Mouse (Mus musculus) neural tube, embryonic 11.5 days (tissue): ENCODE results near the gene Nek10. TPM values are rescaled to one million over a fixed set of nuclear protein-coding genes. Genes with fewer than 3 reads are reported as not detected.
"Not testable (repeated sequence)": the region's sequence is repeated elsewhere in the genome, so short reads cannot be mapped to it uniquely, and the experiment has no call there.

Source experiments
- ATAC-seq: fragments of 200-750 bp; cut with Nextera tagmentation; 2 replicates; pipeline ENCODE4 v1.8.0; 2017; ENCODE audit warnings: moderate number of reproducible peaks, mild to moderate bottlenecking, moderate TSS enrichment, moderate library complexity; ENCODE audit not compliant: insufficient read depth, low FRiP score, low TSS enrichment
- DNase-seq: peaks from one replicate; pipeline ENCODE4 v3.0.0-alpha.2; 2015; ENCODE audit warnings: low spot score
- H3K27ac ChIP-seq: fragments of 300-500 bp; sonication (generic); 2 replicates; pipeline ENCODE4 v1.5.1; 2014; ENCODE audit warnings: low read depth, mild to moderate bottlenecking, low read length
- H3K27me3 ChIP-seq: fragments of 300-500 bp; sonication (generic); 2 replicates; pipeline ENCODE4 v1.6.1; 2014; ENCODE audit warnings: mild to moderate bottlenecking, low read length, mixed read lengths; ENCODE audit not compliant: control insufficient read depth, insufficient read depth
- H3K36me3 ChIP-seq: fragments of 300-500 bp; sonication (generic); 2 replicates; pipeline ENCODE4 v1.6.1; 2014; ENCODE audit warnings: mild to moderate bottlenecking, low read length, moderate library complexity, mixed read lengths; ENCODE audit not compliant: control insufficient read depth, insufficient read depth
- H3K4me1 ChIP-seq: fragments of 300-500 bp; sonication (generic); 2 replicates; pipeline ENCODE4 v1.6.1; 2014; ENCODE audit warnings: low read length, mixed read lengths; ENCODE audit not compliant: control insufficient read depth, insufficient read depth
- H3K4me2 ChIP-seq: fragments of 300-500 bp; sonication (generic); 2 replicates; pipeline ENCODE4 v1.6.1; 2014; ENCODE audit warnings: low read depth, mild to moderate bottlenecking, moderate library complexity
- H3K4me3 ChIP-seq: fragments of 300-500 bp; sonication (generic); 2 replicates; pipeline ENCODE4 v1.5.1; 2014; ENCODE audit warnings: low read depth, low read length
- H3K9ac ChIP-seq: fragments of 300-500 bp; sonication (generic); 2 replicates; pipeline ENCODE4 v1.6.1; 2014; ENCODE audit warnings: mild to moderate bottlenecking, low read length
- H3K9me3 ChIP-seq: fragments of 300-500 bp; sonication (generic); 2 replicates; pipeline ENCODE4 v1.6.1; 2016; ENCODE audit warnings: low read length; ENCODE audit not compliant: control insufficient read depth
- WGBS: fragments of 180-500 bp; shearing (Covaris S2); extraction: QIAGEN DNeasy Blood & Tissue Kit; methylation state at CpG from one replicate; pipeline ENCODE4 v1.1.7; 2014; 5-methylcytosine and 5-hydroxymethylcytosine counted together
- polyA plus RNA-seq: library from polyadenylated mRNA; unstranded; fragments of >200 nt; fragmentation: Nextera tagmentation; extraction: Ambion mirVana; gene quantifications from 2 replicates; pipeline ENCODE4 v1.2.1, GENCODE M21; 2014

Nek10 gene
- polyA plus RNA-seq, 1 experiment from 2014 or later: 0.05 TPM

DNA sequence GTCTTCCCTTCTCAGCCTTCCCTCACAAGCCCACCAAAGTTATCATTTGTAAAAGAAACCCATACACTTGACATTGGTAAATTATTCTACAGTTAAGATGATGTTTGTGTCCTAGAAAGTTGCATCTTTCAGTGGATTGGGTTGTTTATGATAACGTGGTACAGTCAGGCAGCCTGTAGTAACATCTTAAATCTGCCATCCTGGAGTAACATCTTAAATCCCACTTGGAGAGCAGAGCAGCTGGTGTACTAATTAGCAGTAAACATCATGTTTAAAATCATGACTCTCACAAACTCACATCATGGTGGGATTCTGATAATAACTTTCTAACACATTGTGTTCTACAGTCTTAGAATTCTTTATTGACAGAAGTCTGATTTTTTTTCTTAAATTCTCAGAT, 148.6 kb downstream of the Nek10 start:
- no peak for DNase-seq

DNA sequence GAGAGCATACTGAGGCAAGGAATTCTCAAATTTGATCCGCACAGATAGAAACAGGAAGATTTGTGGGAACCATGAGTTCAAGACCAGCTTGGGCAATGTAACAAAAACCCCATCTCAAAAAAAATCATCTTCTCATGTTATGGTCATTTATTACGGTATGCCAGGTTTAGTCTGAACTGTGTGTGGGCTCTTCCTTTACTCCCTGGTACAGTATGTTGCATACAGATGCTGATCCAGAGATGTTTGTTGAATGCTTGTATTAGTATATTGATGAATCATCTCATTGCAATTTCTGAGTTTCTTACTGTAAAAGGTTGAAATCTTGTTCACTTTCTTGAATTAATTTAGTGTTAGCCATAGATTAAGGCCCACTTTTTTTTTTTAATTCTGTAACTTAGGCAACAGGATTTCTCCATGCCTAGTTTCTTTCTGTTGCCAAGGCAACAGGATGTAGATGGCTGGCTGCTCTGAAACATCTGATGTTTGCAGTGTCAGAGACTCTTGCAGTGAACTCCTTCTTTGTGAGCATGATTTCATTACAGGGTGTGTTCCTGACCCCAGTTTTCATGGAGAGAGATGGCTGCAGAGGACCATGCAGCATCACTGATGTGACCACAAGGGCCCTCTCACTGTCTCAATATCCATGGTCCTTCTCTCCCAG, 156.7 kb downstream of the Nek10 start:
- ATAC-seq: 0 out of 2 replicates have a peak, but pooled peaks have one; percentile 13
- Histone ChIP-seq H3K4me2 (no peak overlapping the region), H3K4me1 (no peaks in the 10 kb centered on the region), H3K9ac (no peak overlapping the region), H3K27ac (no peak overlapping the region), H3K27me3 (no peaks in the 10 kb centered on the region), H3K36me3 (no peaks in the 10 kb centered on the region), H3K4me3 (no peak overlapping the region), H3K9me3 (no peaks in the 10 kb centered on the region)
- WGBS: 92% methylated on average over 2 of the region's 2 CpGs
- DNase-seq: no peak

More for the DNA sequence above, 148.6 kb downstream of the Nek10 start:
- WGBS: 81% methylated on average over 1 of the region's 1 CpGs
- Histone ChIP-seq H3K27ac (no peak overlapping the region), H3K4me3 (no peak overlapping the region), H3K36me3 (no peaks in the 10 kb centered on the region), H3K9ac (no peak overlapping the region), H3K4me1 (no peaks in the 10 kb centered on the region), H3K27me3 (no peaks in the 10 kb centered on the region), H3K9me3 (no peaks in the 10 kb centered on the region), H3K4me2 (no peak overlapping the region)
- no peak for ATAC-seq

DNA sequence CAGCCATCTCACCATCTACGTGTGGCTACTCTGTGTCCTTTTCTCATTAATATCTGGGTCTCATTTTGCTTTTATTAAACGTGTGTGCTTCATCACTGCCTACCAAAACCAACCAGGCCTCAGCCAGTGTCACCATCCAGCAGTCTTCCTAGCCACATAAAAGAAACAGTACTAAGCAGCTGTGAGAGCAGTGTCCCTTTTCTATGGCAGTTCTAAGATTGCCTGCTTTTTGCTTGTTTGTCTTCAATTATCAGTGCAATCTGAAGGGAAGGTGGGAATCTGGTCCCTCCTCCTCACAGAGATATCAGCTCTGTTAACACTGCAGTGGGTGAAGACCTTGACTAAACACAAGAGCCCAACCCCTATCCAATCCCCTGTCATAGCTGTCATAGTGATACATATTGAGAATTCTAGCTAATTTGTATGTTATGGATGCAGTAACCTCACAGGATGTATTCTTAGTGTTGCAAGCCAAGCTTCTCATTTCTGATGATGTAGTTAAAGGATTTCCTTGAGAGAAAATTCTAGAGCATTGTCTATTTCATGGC, 157.3 kb downstream of the Nek10 start:
- Histone ChIP-seq H3K9ac (no peak overlapping the region), H3K4me2 (no peak overlapping the region), H3K27ac (no peak overlapping the region), H3K27me3 (no peaks in the 10 kb centered on the region), H3K36me3 (no peaks in the 10 kb centered on the region), H3K9me3 (no peaks in the 10 kb centered on the region), H3K4me1 (no peaks in the 10 kb centered on the region), H3K4me3 (no peak overlapping the region)
- DNase-seq: no peak
- WGBS: 80% methylated on average over 2 of the region's 2 CpGs
- ATAC-seq: no peak

DNA sequence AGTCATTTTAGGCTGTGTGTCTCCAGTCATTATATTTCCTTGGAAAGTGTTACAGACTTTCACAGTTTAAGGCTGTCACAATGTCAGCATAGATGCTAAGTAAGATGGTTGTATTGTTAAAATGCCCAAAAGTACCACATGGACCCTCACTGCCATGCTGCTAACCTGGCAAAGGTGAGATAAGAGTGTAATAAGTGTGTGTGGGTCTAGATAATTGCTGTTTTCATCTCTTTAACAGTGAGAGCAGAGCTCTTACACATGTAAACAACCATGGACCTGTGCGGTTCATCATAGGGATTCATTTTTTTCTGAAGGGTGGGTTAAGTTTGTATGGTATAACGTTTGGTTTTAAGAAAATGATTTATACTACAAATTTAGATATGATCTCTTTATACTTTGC, 167.4 kb downstream of the Nek10 start:
- 74% methylated on average over 2 of the region's 2 CpGs for WGBS
- Histone ChIP-seq H3K36me3 (no peaks in the 10 kb centered on the region), H3K9me3 (no peaks in the 10 kb centered on the region), H3K4me2 (no peak overlapping the region), H3K27ac (no peak overlapping the region), H3K27me3 (no peaks in the 10 kb centered on the region), H3K9ac (no peak overlapping the region), H3K4me1 (no peaks in the 10 kb centered on the region), H3K4me3 (no peak overlapping the region)
- DNase-seq (no peak), ATAC-seq (no peak)

DNA sequence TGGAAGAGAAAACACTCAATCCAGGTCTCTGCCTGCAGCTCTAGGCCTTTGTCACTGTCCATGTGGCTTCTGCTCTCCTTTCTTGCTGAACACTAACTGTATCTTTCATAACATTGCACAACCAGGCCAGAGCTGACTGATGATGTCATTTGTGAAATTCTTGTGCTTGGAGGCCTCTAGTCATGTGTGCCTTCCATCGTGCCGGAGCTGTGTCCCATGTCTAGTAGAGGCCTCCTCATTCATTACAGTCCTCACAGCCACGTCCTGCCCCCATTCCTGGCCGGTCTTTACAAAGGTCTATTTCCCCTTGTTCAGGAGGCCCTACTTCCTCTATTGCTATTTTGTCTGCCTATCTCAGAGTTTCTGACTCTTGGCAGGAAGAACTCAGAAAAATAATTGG, 167.8 kb downstream of the Nek10 start:
- no peaks in the 10 kb centered on the region for H3K9me3 ChIP-seq
- H3K27me3 ChIP-seq: no peaks in the 10 kb centered on the region
- H3K4me2 ChIP-seq: no peak overlapping the region
- DNase-seq: no peak
- WGBS: 77% methylated on average over 4 of the region's 4 CpGs
- no peaks in the 10 kb centered on the region for H3K4me1 ChIP-seq
- H3K27ac ChIP-seq: no peak overlapping the region
- no peak for ATAC-seq
- no peak overlapping the region for H3K4me3 ChIP-seq
- H3K9ac ChIP-seq: no peak overlapping the region
- H3K36me3 ChIP-seq: no peaks in the 10 kb centered on the region

DNA sequence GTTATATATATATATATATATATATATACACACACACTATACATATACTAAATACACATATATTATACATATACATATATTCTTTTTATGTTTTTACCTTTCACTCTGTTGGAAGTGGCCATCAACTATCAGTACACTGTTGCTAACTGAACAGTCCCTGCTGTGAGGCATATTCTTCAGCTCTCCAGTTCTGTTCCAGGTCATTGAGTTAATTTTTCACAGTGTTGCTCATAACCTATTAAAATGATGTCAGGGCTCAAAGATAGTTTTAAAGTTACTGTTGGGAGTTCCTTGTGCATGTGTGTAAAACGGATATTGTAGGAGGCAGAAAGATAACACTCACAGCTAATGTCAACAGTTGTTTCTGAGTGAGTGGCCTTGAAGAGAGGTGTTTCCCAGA, 170.9 kb downstream of the Nek10 start:
- WGBS: 78% methylated on average over 1 of the region's 1 CpGs
- no peak overlapping the region for H3K9ac ChIP-seq
- H3K27me3 ChIP-seq: no peaks in the 10 kb centered on the region
- H3K9me3 ChIP-seq: no peaks in the 10 kb centered on the region
- no peak for ATAC-seq
- H3K27ac ChIP-seq: no peak overlapping the region
- no peak overlapping the region for H3K4me2 ChIP-seq
- DNase-seq: no peak
- no peaks in the 10 kb centered on the region for H3K36me3 ChIP-seq
- no peaks in the 10 kb centered on the region for H3K4me1 ChIP-seq
- no peak overlapping the region for H3K4me3 ChIP-seq

DNA sequence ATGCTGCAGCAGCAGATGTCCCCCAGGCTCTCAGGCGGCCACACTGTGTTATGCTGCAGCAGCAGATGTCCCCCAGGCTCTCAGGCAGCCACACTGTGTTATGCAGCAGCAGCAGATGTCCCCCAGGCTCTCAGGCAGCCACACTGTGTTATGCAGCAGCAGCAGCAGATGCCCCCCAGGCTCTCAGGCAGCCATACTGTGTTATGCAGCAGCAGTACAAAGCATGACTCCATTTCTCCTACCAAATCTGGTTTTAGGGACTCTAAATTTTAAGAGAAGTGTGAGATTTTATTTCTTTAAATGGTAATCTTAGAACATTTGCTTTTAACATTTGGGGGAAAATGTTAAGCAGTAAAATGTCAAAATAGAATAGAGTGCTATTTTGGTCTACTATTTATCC, 180.9 kb downstream of the Nek10 start:
- not testable (repeated sequence) for H3K27ac ChIP-seq, H3K9ac ChIP-seq, DNase-seq, H3K27me3 ChIP-seq, H3K4me3 ChIP-seq, H3K36me3 ChIP-seq, H3K4me2 ChIP-seq, H3K4me1 ChIP-seq, H3K9me3 ChIP-seq, ATAC-seq
- WGBS: no CpG with 5 or more reads among the region's 1 CpGs

DNA sequence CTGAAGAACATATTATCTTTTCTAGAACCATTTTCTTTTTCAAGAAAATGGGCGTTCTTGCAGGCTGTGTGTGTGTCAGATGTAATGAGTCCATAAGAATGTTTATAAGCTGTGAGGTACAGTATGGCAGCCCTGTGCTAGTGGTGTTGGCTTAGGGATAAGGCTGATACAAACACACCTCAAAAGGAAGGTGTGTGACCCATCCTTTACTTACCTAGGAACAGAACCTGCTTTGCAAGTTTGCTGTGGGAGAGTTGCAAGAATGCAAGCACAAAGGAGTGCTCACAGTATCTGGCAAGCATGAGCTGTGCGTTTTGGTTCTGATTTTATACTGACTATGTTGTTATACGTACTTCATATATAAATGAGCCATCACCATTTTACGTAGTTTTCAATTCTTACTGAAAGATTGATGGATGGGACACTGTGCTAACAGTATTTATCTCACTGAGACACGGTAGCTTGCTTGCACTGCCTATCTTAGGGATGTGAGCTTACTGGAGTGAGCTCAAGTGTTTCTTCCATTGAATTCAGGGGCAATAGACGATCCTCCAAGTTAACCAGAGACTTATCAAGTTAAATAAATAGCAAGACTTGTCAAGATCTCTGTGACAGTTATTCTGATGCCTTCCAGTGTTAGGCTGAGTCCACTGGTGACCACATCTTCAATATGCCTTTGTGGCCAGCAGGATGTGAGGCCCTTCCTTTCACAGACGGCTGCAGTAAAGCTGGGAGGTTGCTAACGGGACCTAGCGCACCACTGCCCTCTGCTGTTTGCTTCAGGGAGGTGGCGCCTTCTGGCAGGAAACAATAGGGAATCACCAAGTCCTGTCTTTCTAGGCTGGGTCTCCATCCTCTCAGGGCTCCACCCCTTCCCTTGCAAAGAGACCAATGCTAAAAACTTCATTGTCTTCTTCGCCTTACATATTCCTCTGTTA, 181.8 kb downstream of the Nek10 start:
- 45% methylated on average over 11 of the region's 11 CpGs for WGBS
- no peak overlapping the region for H3K27ac ChIP-seq

More for the DNA sequence above, 181.8 kb downstream of the Nek10 start:
- H3K36me3 ChIP-seq: no peaks in the 10 kb centered on the region
- no peak overlapping the region for H3K9ac ChIP-seq
- DNase-seq: peak; percentile 83
- no peak overlapping the region for H3K4me2 ChIP-seq
- H3K4me1 ChIP-seq: no peaks in the 10 kb centered on the region
- H3K4me3 ChIP-seq: no peak overlapping the region
- H3K27me3 ChIP-seq: no peaks in the 10 kb centered on the region
- ATAC-seq: peak; percentile 85
- no peaks in the 10 kb centered on the region for H3K9me3 ChIP-seq
